Mouse (Mus musculus) lung, postnatal 0 days (tissue): ENCODE measurements at regions not wholly inside any gene's neighbourhood (a gene's known extent, or its start where the extent isn't known, plus 50 kb on each side); places are given as distances from the start of the nearest gene placed in this dataset.

ENCODE experiments used
- CTCF ChIP-seq: IDR thresholded peaks from 2 replicates; pipeline ENCODE4 v1.5.1; 2016; ENCODE audit warnings: antibody characterized with exemption, mild to moderate bottlenecking
- EP300 ChIP-seq: IDR thresholded peaks from 2 replicates; pipeline ENCODE4 v1.6.1; 2016; ENCODE audit warnings: antibody characterized with exemption, mild to moderate bottlenecking, control low read depth

GRCm38 (mm10) chr2:172177371-172177770 is 70.9 kb upstream of the Mc3r start:
- TF ChIP-seq CTCF (no peak), EP300 (no peak)
